Mouse (Mus musculus): ENCODE measurements around the gene Olfr571. TPM values are rescaled to one million over a fixed set of nuclear protein-coding genes. Genes with fewer than 3 reads are reported as not detected.

Gene Olfr571
- polyA plus RNA-seq, 1 experiment, result not detected

DNA sequence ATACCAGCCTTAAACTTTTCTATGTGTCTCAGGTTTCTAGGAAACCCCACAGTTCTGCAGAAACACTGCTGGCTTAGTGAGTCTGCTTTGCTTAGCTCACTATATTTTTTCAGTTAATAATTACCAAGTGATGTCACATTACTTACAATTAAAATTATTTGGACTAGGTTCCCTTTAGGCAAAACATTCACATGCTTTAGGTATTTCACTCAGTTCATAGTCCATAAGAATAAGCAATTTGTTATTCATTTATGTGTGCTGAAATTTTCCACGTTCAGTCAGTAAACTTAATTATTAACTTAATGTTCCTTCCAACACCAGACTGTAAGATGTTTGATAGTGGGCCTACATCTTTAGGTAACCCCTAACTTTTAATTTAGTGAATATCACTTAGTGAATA lies 33.4 kb upstream of the Olfr571 start:
- Histone ChIP-seq H3K4me2 (ENCODE audit: low read depth) (no peak overlapping the region), H3K27me3 (ENCODE audit: control insufficient read depth, insufficient read depth, insufficient read length) (no peaks in the 10 kb centered on the region), H3K36me3 (ENCODE audit: control insufficient read depth, insufficient read depth) (no peaks in the 10 kb centered on the region), H3K79me2 (ENCODE audit: control insufficient read depth, insufficient read depth) (no peaks in the 10 kb centered on the region), H3K4me3 (no peak overlapping the region), H3ac (ENCODE audit: control insufficient read depth, insufficient read length) (no peak overlapping the region)
- no peak for TF ChIP-seq MAX (IDR thresholded peaks at IDR 0.05; ENCODE audit: low read depth)
- no peak for TF ChIP-seq REST (IDR thresholded peaks at IDR 0.05; ENCODE audit: insufficient read depth, insufficient read length)
- TF ChIP-seq USF1 (IDR thresholded peaks at IDR 0.05; ENCODE audit: low read depth), result no peak
- no peak for TF ChIP-seq TCF3 (IDR thresholded peaks at IDR 0.05; ENCODE audit: insufficient read length, low read depth)
- no peak for TF ChIP-seq MYOD1 (IDR thresholded peaks at IDR 0.05; ENCODE audit: control insufficient read depth in 1 of 3, insufficient read length in 2 of 3, low read depth in 2 of 3)
- TF ChIP-seq POLR2AphosphoS2 (IDR thresholded peaks at IDR 0.05; ENCODE audit: insufficient read length, low read depth), result no peak
- TF ChIP-seq SRF (IDR thresholded peaks at IDR 0.05; ENCODE audit: control insufficient read depth, insufficient read length, low read depth), result no peak
- no peak for TF ChIP-seq MYOG (IDR thresholded peaks at IDR 0.05; ENCODE audit: control insufficient read depth in 1 of 3, insufficient read depth in 1 of 3, insufficient read length in 2 of 3, low read depth in 2 of 3)
- no peak for TF ChIP-seq POLR2A (IDR thresholded peaks at IDR 0.05; ENCODE audit: insufficient read length, low read depth)
- no peak for TF ChIP-seq TCF12 (IDR thresholded peaks at IDR 0.05; ENCODE audit: insufficient read depth, poor library complexity, severe bottlenecking)
- TF ChIP-seq E2F4 (IDR thresholded peaks at IDR 0.05; ENCODE audit: insufficient read depth), result no peak
- TF ChIP-seq CEBPB (IDR thresholded peaks at IDR 0.05; ENCODE audit: insufficient read depth, poor library complexity, severe bottlenecking), result no peak

DNA sequence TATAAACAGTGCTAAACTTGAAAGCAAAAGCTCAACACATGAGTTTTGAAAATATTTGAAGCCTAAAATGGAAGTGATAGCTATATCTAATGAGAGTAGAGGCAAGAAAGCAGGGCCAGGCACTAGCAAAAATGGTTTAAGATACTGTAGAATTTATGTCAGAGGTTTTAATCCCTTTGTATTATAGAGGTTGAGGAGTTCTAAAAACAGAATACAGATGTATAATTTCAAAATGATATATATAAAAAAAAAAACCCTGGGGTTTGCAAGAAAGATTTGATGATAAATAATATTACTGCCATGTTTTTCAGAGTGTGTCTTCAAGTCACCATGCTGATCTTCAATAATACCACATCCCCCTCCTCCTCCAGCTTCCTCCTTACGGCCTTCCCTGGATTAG lies 30.8 kb upstream of the Olfr571 start, which contains the start of gene Olfr574:
TSS of gene Olfr574 (plus strand) at position 301 of the 400 bp plus-strand sequence.
- H3K79me2 ChIP-seq (ENCODE audit: control insufficient read depth, insufficient read depth), result no peaks in the 10 kb centered on the region
- no peak within 1 kb of the TSS for H3K4me3 ChIP-seq
- no peaks in the 10 kb centered on the region for H3K27me3 ChIP-seq (ENCODE audit: control insufficient read depth, insufficient read depth, insufficient read length)
- TF ChIP-seq MYOG (IDR thresholded peaks at IDR 0.05; ENCODE audit: control insufficient read depth in 1 of 3, insufficient read depth in 1 of 3, insufficient read length in 2 of 3, low read depth in 2 of 3) (no peak), REST (IDR thresholded peaks at IDR 0.05; ENCODE audit: insufficient read depth, insufficient read length) (no peak), MAX (IDR thresholded peaks at IDR 0.05; ENCODE audit: low read depth) (no peak), USF1 (IDR thresholded peaks at IDR 0.05; ENCODE audit: low read depth) (no peak), CEBPB (IDR thresholded peaks at IDR 0.05; ENCODE audit: insufficient read depth, poor library complexity, severe bottlenecking) (no peak), POLR2AphosphoS2 (IDR thresholded peaks at IDR 0.05; ENCODE audit: insufficient read length, low read depth) (no peak), TCF3 (IDR thresholded peaks at IDR 0.05; ENCODE audit: insufficient read length, low read depth) (no peak), SRF (IDR thresholded peaks at IDR 0.05; ENCODE audit: control insufficient read depth, insufficient read length, low read depth) (no peak), TCF12 (IDR thresholded peaks at IDR 0.05; ENCODE audit: insufficient read depth, poor library complexity, severe bottlenecking) (no peak), POLR2A (IDR thresholded peaks at IDR 0.05; ENCODE audit: insufficient read length, low read depth) (no peak), E2F4 (IDR thresholded peaks at IDR 0.05; ENCODE audit: insufficient read depth) (no peak), MYOD1 (IDR thresholded peaks at IDR 0.05; ENCODE audit: control insufficient read depth in 1 of 3, insufficient read length in 2 of 3, low read depth in 2 of 3) (no peak)
- H3K4me2 ChIP-seq (ENCODE audit: low read depth), result no peak within 1 kb of the TSS
- no peak within 1 kb of the TSS for H3ac ChIP-seq (ENCODE audit: control insufficient read depth, insufficient read length)
- no peaks in the 10 kb centered on the region for H3K36me3 ChIP-seq (ENCODE audit: control insufficient read depth, insufficient read depth)

DNA sequence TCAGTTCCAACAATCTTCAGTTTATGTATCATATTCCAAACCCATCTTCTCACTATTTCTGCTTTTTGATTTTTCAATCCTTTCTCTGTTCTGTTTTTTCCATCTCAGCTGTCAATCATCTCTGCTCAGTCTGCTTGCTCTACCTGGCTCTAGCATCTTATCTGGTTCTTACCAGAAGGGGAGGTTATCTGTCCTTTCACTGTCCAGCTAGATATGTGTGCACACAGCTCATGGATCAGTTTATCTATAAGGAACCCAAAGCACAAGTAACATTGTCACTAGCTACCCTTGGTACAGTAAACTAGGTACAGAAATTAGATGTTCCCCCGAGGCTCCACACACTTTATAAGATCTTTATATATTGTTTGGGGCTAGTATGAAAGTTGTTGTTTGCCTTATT lies 26.1 kb upstream of the Olfr571 start:
- Histone ChIP-seq H3K4me3 (no peak overlapping the region), H3K79me2 (ENCODE audit: control insufficient read depth, insufficient read depth) (no peaks in the 10 kb centered on the region), H3K27me3 (ENCODE audit: control insufficient read depth, insufficient read depth, insufficient read length) (no peaks in the 10 kb centered on the region), H3K36me3 (ENCODE audit: control insufficient read depth, insufficient read depth) (no peaks in the 10 kb centered on the region), H3K4me2 (ENCODE audit: low read depth) (no peak overlapping the region), H3ac (ENCODE audit: control insufficient read depth, insufficient read length) (no peak overlapping the region)
- TF ChIP-seq E2F4 (IDR thresholded peaks at IDR 0.05; ENCODE audit: insufficient read depth), result no peak
- TF ChIP-seq SRF (IDR thresholded peaks at IDR 0.05; ENCODE audit: control insufficient read depth, insufficient read length, low read depth), result no peak

DNA sequence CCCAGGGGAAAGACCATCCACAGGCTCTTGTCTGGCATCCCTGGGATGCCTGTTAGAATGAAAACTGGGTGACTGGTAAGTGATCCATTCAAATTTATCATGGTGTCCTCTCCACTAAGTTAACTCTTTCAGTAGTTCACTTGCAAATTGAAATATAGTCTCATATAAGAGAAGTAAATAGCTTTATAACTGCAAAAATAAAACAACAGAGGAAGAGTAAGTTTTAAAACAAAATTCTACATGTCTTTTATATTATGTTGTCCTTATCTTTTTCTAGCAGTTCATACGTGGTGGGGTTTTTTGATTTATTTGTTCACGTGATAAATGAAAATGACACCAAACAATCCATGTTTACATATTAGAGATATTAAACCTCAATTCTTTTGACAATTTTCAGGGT lies 25.1 kb upstream of the Olfr571 start, which contains the start of gene Olfr573-ps1:
TSS of gene Olfr573-ps1 (minus strand) at position 101 of the 400 bp plus-strand sequence.
- no peaks in the 10 kb centered on the region for H3K27me3 ChIP-seq (ENCODE audit: control insufficient read depth, insufficient read depth, insufficient read length)
- H3K79me2 ChIP-seq (ENCODE audit: control insufficient read depth, insufficient read depth), result no peaks in the 10 kb centered on the region
- H3K4me3 ChIP-seq, result no peak within 1 kb of the TSS
- no peak within 1 kb of the TSS for H3K4me2 ChIP-seq (ENCODE audit: low read depth)
- TF ChIP-seq E2F4 (IDR thresholded peaks at IDR 0.05; ENCODE audit: insufficient read depth) (no peak), CEBPB (IDR thresholded peaks at IDR 0.05; ENCODE audit: insufficient read depth, poor library complexity, severe bottlenecking) (no peak), POLR2A (IDR thresholded peaks at IDR 0.05; ENCODE audit: insufficient read length, low read depth) (no peak), USF1 (IDR thresholded peaks at IDR 0.05; ENCODE audit: low read depth) (no peak), POLR2AphosphoS2 (IDR thresholded peaks at IDR 0.05; ENCODE audit: insufficient read length, low read depth) (no peak), TCF3 (IDR thresholded peaks at IDR 0.05; ENCODE audit: insufficient read length, low read depth) (no peak), SRF (IDR thresholded peaks at IDR 0.05; ENCODE audit: control insufficient read depth, insufficient read length, low read depth) (no peak), MAX (IDR thresholded peaks at IDR 0.05; ENCODE audit: low read depth) (no peak), TCF12 (IDR thresholded peaks at IDR 0.05; ENCODE audit: insufficient read depth, poor library complexity, severe bottlenecking) (no peak), MYOG (IDR thresholded peaks at IDR 0.05; ENCODE audit: control insufficient read depth in 1 of 3, insufficient read depth in 1 of 3, insufficient read length in 2 of 3, low read depth in 2 of 3) (no peak), MYOD1 (IDR thresholded peaks at IDR 0.05; ENCODE audit: control insufficient read depth in 1 of 3, insufficient read length in 2 of 3, low read depth in 2 of 3) (no peak), REST (IDR thresholded peaks at IDR 0.05; ENCODE audit: insufficient read depth, insufficient read length) (no peak)
- no peaks in the 10 kb centered on the region for H3K36me3 ChIP-seq (ENCODE audit: control insufficient read depth, insufficient read depth)
- H3ac ChIP-seq (ENCODE audit: control insufficient read depth, insufficient read length), result no peak within 1 kb of the TSS

DNA sequence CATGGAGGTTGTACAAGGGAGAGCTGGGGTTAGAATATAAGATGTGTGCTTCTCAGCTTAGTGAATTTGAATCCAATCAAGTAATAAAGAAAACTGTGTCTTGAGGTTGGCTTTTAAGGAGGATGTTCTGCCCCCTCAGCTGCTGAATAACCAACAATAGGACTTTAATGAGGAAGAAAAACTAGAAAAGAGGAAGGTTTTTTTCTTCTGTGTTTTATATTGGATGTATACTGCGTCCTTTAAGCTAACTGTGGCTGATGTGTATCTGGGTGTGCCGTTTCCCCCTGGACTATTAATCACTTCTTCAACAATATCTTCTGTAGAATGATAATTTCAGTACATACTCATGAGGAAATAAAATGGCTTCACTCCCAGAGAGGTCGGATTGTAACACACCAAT lies 9.8 kb upstream of the Olfr571 start:
- TF ChIP-seq E2F4 (IDR thresholded peaks at IDR 0.05; ENCODE audit: insufficient read depth), result no peak
- H3K4me2 ChIP-seq (ENCODE audit: low read depth), result no peak overlapping the region
- no peaks in the 10 kb centered on the region for H3K27me3 ChIP-seq (ENCODE audit: control insufficient read depth, insufficient read depth, insufficient read length)
- no peak overlapping the region for H3K4me3 ChIP-seq
- no peaks in the 10 kb centered on the region for H3K79me2 ChIP-seq (ENCODE audit: control insufficient read depth, insufficient read depth)
- H3ac ChIP-seq (ENCODE audit: control insufficient read depth, insufficient read length), result no peak overlapping the region
- H3K36me3 ChIP-seq (ENCODE audit: control insufficient read depth, insufficient read depth), result no peaks in the 10 kb centered on the region

All from myocyte (in vitro differentiated cells).